Mouse (Mus musculus): Measurements from ENCODE around the gene Icam1.

Icam1 gene

DNA sequence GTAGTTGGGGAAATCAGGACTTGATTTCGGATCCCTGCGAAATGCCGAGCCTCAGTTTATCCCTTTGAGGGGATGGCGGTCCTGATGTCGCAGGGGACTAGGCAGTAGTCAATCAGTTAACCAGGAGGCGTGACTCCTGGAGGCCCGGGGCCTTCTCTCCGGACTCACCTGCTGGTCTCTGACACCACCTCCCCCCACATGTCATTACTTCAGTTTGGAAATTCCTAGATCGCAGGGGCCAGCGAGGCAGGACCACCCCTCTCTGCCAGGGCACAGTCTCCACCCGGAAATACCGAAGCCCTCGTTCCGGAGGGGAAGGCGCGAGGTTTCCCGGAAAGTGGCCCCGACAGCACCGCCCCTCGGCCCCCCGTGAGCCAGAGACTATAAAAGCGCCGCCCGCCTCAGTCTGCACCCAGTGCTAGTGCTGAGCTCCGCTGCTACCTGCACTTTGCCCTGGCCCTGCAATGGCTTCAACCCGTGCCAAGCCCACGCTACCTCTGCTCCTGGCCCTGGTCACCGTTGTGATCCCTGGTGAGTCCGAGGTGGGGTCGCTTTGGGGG lies at the start of gene Icam1:
TSS of gene Icam1 (plus strand) at position 415 of the 560 bp plus-strand sequence.
- DNase-seq (ENCODE audit: extremely low read depth, low read depth, low spot score): no peak

DNA sequence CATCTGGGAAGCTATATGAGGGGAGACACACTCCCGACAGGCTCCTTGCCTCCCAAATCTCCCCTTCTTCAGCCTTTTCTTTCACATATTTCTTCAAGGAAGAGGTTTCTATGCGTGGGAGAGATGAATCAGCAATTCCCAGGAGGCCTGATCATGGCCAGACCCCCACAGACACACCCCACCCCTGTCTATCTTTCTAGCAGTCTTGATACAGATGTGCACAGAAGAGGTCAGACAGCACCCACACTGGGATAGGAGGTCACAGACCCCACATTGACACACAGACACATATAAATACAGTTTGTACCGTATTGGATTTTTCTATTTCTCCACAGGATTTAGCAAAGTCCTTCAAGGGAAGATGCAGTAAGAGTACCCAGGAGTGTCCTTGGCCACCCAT lies 49.8 kb upstream of the Icam1 start:
- no peak for DNase-seq (ENCODE audit: extremely low read depth, low read depth, low spot score)

DNA sequence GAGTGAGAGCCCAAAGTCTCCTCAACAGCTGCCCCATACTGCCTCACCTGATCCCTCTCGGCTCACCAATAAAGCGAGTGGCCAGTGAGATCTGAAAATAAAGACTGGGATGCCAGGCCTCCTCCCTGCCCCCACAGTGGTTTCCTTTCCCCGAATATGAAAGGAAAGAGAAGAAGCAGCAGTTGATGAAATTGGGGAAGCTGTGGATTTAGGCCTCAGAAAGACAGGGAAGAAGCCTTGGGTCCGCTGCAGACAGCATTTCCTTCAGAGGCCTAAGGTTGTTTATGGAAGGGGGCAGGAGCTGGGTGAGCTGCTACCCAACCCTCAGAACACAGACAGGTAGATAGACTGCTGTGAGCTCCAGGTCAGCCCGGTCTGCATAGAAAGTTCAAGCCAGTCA lies 49.0 kb upstream of the Icam1 start:
- no peak for DNase-seq (ENCODE audit: extremely low read depth, low read depth, low spot score)

GRCm38 (mm10) chr9:20971751-20972140 lies 44.0 kb upstream of the Icam1 start:
- no peak for DNase-seq (ENCODE audit: extremely low read depth, low read depth, low spot score)

GRCm38 (mm10) chr9:20972141-20972992 lies 43.4 kb upstream of the Icam1 start:
- DNase-seq (ENCODE audit: extremely low read depth, low read depth, low spot score): no peak

DNA sequence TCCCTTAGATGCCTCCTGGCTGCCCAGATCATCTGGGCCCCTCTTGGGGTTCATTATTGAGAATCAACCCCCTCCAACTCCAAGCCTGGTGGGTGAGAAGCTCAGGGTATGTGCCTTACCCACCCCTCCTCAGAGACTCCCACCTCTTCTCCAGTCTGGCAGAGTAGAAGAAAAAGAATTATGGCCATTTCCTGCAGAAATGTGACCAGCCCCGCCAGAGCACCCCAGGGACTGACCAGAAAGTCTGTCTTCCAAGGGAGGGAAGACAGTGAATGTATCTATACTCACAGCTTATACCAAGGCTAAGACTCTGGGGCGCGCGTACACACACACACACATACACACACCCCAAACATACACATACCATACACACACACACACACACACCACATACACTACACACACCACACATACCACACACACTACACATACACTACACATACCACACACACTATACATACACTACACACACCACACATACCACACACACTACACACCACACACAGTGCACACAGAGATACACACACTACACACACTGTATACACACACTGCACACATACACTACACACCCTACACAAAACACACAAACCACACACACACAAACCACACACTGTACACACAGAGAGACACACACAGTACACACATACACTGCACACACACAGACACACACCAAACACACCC lies 42.6 kb upstream of the Icam1 start:
- DNase-seq (ENCODE audit: extremely low read depth, low read depth, low spot score): no peak

- DNase-seq (ENCODE audit: extremely low read depth, low read depth, low spot score): no peak
Measured at GRCm38 (mm10) chr9:20973682-20974075, 42.1 kb upstream of the Icam1 start.

DNA sequence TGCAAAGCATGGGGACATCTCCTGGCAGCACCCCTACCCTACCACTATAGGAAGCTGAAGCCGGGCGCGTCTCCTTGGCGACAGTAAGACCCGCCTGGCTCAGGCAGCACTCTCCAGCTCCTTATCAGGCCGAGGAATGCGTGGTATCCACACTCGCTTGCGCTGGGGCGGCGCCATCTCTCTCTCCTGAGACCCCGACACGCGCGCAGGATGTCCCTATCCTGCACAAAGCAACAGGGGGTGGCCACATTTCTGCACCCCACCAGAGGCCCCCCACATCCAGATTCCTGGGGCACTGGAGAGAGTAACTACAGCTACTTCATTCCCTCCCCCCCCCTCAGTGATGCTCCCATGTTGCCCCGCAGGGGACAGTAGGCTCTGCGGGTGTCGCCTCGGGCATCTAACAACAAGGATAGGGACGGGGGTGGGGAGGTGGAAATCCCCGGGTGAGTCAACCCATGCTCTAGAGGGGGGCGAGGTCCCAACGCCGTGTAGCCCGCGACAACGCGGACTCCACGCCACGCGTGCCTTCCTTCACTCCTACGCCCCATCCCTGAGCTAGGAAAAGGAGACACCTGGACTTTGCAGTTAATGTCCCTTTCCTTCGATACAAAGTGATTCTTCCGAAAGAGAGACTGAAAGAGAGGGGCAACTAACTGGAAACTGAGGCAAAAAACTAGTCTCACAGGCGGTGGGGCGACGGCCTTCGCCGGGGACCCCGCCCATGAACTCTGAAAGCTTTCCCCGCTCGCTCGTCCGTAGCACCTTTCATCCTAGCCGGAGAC lies 40.2 kb upstream of the Icam1 start:
- DNase-seq (ENCODE audit: extremely low read depth, low read depth, low spot score): no peak

GRCm38 (mm10) chr9:20976216-20976960 lies 39.4 kb upstream of the Icam1 start, which contains the start of gene S1pr2:
S1pr2 (minus strand) TSS chr9:20976781.
- no peak for DNase-seq (ENCODE audit: extremely low read depth, low read depth, low spot score)

GRCm38 (mm10) chr9:20976961-20977689 lies 38.7 kb upstream of the Icam1 start:
- DNase-seq (ENCODE audit: extremely low read depth, low read depth, low spot score): no peak

DNA sequence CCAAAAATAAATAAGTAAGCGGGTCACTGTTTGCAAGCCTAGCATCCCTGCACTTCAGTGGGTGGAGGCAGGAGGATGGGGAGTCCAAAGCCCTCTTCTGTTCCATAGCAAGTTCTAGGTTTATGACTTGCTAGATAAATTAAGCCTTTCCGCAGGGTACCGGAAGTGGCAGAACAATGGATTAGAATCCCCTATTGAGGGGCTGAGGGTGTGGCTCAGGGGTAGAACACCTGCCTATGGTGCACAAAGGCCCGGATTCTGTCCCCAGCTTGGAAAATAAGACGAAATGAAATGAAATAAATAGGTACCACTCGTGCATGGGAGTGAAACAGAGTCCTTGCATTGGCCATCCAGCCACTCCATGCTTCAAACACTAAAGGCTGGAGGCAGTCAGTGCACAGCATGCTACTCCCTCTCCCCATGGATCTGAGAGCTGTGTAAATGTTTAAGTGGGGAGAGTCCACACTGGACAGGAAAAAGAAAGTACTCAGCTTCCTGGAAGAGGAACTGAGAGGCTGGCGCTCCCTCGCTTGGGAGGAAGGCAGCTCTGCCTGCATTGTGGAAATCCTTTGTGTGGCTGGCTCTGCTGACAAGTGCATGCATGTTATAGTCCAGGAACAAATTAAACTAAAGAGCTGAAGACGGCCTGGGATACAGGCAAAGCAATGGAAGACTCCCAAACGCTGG lies 37.2 kb upstream of the Icam1 start:
- no peak for DNase-seq (ENCODE audit: extremely low read depth, low read depth, low spot score)

DNA sequence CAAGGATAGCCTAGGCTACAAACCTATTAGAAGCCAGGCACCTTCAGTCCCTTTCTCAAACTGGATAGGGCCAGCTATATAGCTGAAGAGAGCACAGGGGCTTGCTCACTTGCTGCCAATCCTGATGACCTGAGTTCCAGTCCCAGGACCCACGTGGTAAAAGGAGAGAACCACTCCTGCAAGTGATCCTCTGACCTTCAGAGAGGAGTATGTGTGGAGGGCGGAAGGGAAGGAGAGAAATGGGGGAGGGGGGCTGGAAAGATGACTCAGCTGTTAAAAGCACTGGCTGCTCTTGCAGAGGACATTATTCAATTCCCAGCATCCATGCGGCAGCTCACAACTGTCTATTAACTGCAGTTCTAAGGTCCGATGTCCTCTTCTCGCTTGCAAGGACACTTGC lies 36.6 kb upstream of the Icam1 start:
- no peak for DNase-seq (ENCODE audit: extremely low read depth, low read depth, low spot score)

DNA sequence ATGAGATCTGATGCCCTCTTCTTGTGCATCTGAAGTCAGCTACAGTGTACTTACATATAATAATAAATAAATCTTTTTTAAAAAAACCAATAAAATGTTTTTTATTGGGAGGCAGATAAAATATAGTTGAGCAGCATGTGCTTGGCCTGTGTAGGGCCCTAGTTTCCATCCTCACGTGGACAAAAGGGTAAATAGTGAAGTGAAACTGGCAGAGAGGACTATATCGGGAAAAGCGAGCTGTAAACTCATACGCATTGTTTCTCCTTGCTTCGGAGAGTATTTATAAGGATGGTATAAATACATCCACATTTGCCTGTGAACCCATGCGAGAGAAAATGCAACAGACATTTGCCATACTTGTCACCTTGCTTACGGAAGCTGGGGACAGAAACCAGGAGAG lies 36.0 kb upstream of the Icam1 start:
- DNase-seq (ENCODE audit: extremely low read depth, low read depth, low spot score): no peak

DNA sequence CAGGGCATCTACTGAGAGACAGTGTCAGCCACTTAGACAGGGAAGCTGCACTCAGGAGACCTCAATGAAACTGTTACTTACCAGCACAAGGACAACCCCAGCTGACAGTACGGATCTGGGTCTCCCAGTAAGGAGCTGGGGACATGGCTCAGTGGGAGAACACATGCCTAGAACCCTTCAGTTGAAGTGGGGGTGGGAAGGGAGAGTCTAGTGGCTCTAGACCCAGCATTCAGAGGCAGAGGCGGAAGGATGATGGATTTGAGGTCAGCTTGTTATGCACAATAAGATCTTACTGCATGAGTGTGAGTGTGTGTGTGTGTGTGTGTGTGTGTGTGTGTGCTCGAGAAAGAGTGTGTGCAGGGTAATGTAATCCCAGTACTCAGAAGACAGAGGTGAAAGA lies 33.6 kb upstream of the Icam1 start:
- no peak for DNase-seq (ENCODE audit: extremely low read depth, low read depth, low spot score)

DNA sequence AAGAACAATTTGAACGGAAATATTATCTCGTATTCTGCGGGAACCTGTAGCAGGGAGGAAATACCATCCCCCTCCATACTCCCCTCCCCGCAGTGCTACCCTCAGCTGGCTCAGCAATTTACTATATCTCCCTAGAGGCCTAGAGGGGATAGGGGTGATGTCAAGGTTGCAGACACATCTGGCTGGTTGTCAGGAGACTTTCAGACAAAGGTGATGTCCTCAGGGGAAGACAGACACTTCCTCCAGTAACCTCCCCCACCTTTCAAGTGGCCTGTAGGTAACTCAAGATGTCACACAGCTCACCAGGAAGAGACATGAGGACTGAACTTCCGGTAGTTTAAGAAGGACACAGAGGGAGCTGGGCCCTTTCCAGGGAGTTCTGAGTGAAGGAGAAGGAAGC lies 32.6 kb upstream of the Icam1 start:
- DNase-seq (ENCODE audit: extremely low read depth, low read depth, low spot score): no peak

DNA sequence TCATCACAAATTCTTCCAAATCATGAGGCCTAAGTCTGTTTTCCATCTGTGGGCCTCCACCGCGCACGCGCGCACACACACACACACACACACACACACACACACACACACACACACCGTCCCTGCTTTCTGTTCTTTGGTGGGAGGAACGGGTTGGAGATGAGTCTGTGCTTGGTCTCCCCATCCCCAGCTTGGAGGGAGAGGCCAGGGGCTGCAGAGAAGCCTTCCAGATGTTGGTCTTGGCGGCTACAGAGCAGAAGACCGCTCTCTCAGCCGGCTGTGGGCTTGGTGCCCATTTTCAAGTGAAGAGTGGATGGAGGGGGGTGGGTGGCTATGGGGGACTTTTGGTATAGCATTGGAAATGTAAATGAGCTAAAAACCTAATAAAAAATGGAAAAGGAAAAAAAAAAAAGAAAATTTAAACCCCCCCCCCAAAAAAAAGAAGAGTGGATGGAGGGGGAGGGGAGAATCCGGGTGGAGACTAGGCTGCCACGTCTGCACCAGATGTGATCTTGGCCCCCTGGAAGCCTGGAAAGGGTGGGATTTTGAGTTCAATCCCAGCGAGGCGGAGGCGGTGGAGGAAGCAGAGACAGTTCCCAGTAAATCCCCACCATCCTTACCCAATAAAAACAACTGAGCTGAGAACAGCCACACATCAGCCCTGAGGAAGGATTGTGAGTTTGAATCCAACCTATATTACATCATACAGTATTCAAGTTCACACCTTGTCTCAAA lies 28.7 kb upstream of the Icam1 start:
- no peak for DNase-seq (ENCODE audit: extremely low read depth, low read depth, low spot score)

- DNase-seq (ENCODE audit: extremely low read depth, low read depth, low spot score): no peak
Measured at GRCm38 (mm10) chr9:20987953-20988352, 27.8 kb upstream of the Icam1 start.

GRCm38 (mm10) chr9:20990861-20991260 lies 24.9 kb upstream of the Icam1 start:
- DNase-seq (ENCODE audit: extremely low read depth, low read depth, low spot score): no peak

GRCm38 (mm10) chr9:20991587-20991986 lies 24.2 kb upstream of the Icam1 start:
- no peak for DNase-seq (ENCODE audit: extremely low read depth, low read depth, low spot score)

Measured in fat pad, adult 2 months (tissue).